Mouse (Mus musculus): ENCODE results near the gene Spock2.
"Not testable (repeated sequence)": the region's sequence is repeated elsewhere in the genome, so short reads cannot be mapped to it uniquely, and the experiment has no call there.

The Spock2 gene

GRCm38 (mm10) chr10:60148087-60148486 lies 42.1 kb downstream of the Spock2 start:
- DNase-seq (ENCODE audit: low read depth, low spot score) = peak; percentile 18

DNA sequence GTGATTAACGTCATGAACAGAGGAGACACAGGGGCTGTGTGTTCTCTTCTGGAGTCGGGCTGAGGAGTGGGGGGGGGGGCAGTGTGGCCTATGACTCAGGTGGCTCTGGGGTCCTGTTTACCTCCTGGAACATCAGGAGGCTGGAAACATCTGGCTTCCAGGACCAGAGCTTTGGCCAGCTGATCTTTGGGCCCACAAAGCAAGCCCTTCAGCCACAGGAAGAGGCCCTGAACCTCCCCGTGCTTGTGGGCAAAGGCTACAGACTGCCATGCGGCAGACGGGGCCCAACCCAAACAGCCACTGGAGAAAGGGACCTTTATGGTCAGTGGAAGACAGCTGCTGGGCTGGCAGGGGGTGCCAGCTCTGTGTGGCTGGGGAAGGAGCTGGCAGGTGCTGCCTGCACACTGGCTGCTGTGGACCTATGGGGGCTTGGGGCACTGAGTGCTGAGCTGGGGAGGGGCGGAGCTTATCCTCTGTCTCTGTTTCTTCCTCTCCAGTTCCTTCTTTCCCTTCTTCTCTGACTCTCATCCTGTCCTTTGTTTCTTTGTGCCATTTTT lies 45.2 kb downstream of the Spock2 start:
- no peak for DNase-seq (ENCODE audit: low read depth, low spot score)

DNA sequence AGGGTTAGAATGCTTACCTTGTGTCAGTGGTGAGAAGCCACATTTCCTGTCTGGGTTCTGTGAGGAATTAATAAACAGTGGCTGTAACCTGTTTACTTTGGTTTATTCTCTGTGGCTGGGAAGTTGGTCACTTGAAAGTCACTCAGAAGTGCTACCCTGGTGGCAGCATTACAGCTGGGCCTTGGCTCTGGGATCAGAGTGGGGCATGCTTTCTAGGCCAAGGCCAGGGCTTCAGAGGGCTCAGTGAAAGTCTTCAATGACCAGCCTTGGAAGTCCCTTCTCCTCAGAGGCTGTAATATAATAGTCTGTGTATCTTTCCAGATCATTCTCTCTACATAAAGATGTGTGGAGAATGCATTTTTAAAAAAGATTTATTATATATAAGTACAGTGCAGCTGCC lies 50.0 kb downstream of the Spock2 start:
- no peak for DNase-seq (ENCODE audit: low read depth, low spot score)

DNA sequence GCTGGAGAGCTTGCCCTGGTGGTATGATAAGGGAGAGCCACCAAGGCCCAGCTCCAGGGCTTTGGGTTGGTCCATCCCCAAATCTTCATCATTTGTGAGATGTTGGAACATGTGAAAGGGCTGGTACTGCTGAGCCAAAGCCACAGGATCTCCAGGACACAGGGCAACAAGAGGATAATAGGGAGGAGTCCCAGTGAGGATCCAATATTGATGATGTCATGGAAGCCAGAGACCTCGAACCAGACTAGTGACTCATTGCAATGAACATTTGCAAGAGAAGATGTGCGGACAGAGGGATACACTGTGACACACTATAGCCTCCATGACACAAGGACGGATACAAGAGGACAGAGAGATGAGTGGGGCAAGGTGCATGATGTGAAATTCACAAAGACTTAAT lies 52.1 kb downstream of the Spock2 start:
- no peak for DNase-seq (ENCODE audit: low read depth, low spot score)

- DNase-seq (ENCODE audit: low read depth, low spot score) = not testable (repeated sequence)
Observed at GRCm38 (mm10) chr10:60161397-60161796, 55.4 kb downstream of the Spock2 start.

GRCm38 (mm10) chr10:60162184-60162972 lies 56.4 kb downstream of the Spock2 start:
- DNase-seq (ENCODE audit: low read depth, low spot score) = not testable (repeated sequence)

- DNase-seq (ENCODE audit: low read depth, low spot score) = no peak
Observed at GRCm38 (mm10) chr10:60162973-60163255, 56.9 kb downstream of the Spock2 start.

DNA sequence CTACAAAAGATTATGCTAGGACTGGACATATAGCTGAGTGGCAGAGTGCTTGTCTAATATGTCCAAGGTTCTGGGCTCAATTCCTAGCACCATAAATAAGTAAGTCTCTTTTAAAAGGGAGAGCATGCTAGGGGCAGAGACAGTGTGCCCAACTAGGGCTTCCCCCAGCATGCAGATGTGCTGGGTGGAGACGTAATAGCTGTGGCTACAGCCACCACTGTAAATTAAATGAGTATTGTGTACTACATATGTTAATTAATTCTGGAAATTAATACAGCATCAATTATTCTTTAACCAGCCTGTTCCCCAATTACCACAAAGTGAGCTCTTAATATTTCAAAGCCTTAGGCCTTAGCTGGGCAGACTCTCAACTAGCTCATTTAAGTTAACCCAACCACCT lies 58.9 kb downstream of the Spock2 start:
- DNase-seq (ENCODE audit: low read depth, low spot score) = no peak

GRCm38 (mm10) chr10:60166068-60166467 lies 60.0 kb downstream of the Spock2 start:
- DNase-seq (ENCODE audit: low read depth, low spot score) = no peak

GRCm38 (mm10) chr10:60168306-60168705 lies 62.3 kb downstream of the Spock2 start:
- DNase-seq (ENCODE audit: low read depth, low spot score) = no peak

- no peak for DNase-seq (ENCODE audit: low read depth, low spot score)
Observed at GRCm38 (mm10) chr10:60168960-60169359, 62.9 kb downstream of the Spock2 start.

DNA sequence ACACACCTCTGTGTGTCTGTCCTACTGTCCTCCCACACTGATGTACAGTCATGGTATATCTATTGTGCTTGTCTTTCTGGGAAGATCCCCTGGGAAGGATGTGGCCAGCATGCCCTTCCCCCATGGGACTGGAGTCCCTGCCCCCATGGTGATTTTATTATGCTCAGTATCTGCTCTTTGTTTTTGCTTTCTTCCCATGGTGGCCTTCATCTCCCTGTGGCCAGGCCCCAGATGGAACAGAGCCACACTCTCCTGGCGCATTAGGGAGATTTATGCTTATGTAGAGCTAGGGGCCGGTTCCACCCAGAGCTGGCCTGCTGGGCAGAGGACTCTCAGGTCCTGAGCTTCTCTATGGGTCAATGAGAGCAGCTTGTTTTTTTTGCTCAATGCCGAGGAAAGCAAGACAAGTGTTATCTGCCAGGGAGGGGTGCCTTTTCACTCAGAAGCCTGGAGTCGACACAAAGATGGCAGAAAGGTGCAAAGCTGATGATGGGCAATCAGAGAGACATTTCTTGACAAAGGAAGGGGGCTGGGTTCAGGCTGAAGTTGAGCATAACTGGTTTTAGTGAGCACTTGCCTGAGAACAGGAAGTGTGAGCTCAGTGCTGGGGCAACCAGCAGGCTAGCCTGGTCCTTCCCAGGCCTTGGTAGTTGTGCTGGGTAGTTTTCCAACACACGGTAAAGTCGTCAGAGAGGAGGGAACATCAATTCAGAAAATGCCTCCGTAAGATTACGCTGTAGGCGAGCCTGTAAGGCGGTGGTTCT lies 64.5 kb downstream of the Spock2 start:
- no peak for DNase-seq (ENCODE audit: low read depth, low spot score)

DNA sequence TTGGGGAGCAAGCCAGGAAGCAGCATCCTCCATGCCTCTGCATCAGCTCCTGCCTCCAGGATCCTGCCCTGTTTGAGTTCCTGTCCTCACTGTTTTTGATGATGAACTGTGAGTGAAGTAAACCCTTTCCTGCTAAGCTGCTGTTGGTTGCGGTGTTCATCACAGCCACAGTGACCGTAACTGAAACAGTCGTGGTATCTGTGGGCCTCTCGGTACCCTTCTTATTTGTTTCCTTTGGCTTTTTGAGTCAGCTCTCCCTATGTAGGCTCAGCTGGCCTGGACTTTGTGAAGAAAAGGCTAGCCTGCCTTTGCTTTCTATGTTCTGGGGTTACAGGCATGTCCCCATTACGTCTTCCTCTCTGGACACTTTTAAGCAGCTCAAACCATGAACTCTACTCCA lies 65.3 kb downstream of the Spock2 start:
- no peak for DNase-seq (ENCODE audit: low read depth, low spot score)

- DNase-seq (ENCODE audit: low read depth, low spot score) = no peak
Observed at GRCm38 (mm10) chr10:60172306-60172705, 66.3 kb downstream of the Spock2 start.

- DNase-seq (ENCODE audit: low read depth, low spot score) = no peak
Observed at GRCm38 (mm10) chr10:60173035-60173434, 67.0 kb downstream of the Spock2 start.

DNA sequence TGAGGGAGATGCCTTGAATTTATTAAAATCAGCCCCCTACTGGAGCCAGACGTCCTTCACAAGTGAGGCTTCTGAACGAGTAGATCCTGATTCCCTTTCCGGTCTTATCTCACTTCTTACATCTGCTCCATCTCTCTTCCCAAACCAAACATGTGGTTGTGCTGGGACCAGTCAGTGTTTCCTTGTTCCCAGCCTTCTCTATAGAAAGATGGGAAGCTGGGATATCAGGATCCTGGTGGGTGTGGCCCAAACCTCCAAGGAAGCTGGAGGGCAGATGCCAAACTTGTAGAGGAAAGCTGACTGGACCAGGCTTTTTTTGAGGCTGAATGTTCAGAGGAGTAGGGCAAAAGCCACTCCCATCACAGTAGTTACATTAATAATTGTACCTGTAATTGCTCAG lies 68.5 kb downstream of the Spock2 start:
- DNase-seq (ENCODE audit: low read depth, low spot score) = no peak

GRCm38 (mm10) chr10:60175306-60175705 lies 69.3 kb downstream of the Spock2 start:
- not testable (repeated sequence) for DNase-seq (ENCODE audit: low read depth, low spot score)

Data from brain, embryonic 18.5 days (tissue).